Mouse (Mus musculus) megakaryocyte progenitor cell, adult 5-6 weeks (primary cell): ENCODE results near the gene Kit. TPM values are rescaled to one million over a fixed set of nuclear protein-coding genes. Genes with fewer than 3 reads are reported as not detected.

ENCODE experiments used
- ATAC-seq: replicated peaks from 2 replicates; pipeline ENCODE4 v1.8.0; 2016; ENCODE audit warnings: mild to moderate bottlenecking, moderate TSS enrichment, inconsistent platforms; ENCODE audit not compliant: poor library complexity
- total RNA-seq, 2 experiments: library from RNA; stranded (forward) in 1 of 2; stranded (reverse) in 1 of 2; fragments of 157-497, 149-512 nt in 1 of 2; fragments of 200-1000 nt in 1 of 2; gene quantifications; 2 replicates each; pipeline versions ENCODE4 v1.2.3 to v1.2.4; 2015 to 2017

Gene Kit
- total RNA-seq, 2 experiments from 2014 or later, result 88.1 to 204 TPM

- ATAC-seq, result no peak
These were observed 57.5 kb downstream of the Kit start for GRCm38 (mm10) chr5:75632257-75632656.

- peak; percentile 72 for ATAC-seq
These were observed 58.3 kb downstream of the Kit start for GRCm38 (mm10) chr5:75632846-75633640.

GRCm38 (mm10) chr5:75635385-75635784 is 60.7 kb downstream of the Kit start:
- ATAC-seq, result 0 out of 2 replicates have a peak, but pooled peaks have one; percentile 32

GRCm38 (mm10) chr5:75640637-75641036 is 65.9 kb downstream of the Kit start:
- no peak for ATAC-seq

- ATAC-seq, result no peak
These were observed 72.3 kb downstream of the Kit start for GRCm38 (mm10) chr5:75647046-75647445.

- ATAC-seq, result no peak
These were observed 75.8 kb downstream of the Kit start for GRCm38 (mm10) chr5:75650566-75650965.

GRCm38 (mm10) chr5:75653431-75653830 is 78.7 kb downstream of the Kit start:
- no peak for ATAC-seq

- ATAC-seq, result no peak
These were observed 83.9 kb downstream of the Kit start for GRCm38 (mm10) chr5:75658575-75658974.

GRCm38 (mm10) chr5:75660342-75660741 is 85.6 kb downstream of the Kit start:
- ATAC-seq, result no peak

- ATAC-seq, result no peak
These were observed 87.8 kb downstream of the Kit start for GRCm38 (mm10) chr5:75662466-75662865.

- ATAC-seq, result no peak
These were observed 89.1 kb downstream of the Kit start for GRCm38 (mm10) chr5:75663768-75664167.

- no peak for ATAC-seq
These were observed 92.4 kb downstream of the Kit start for GRCm38 (mm10) chr5:75667083-75667482.

- ATAC-seq, result peak; percentile 69
These were observed 96.5 kb downstream of the Kit start for GRCm38 (mm10) chr5:75671136-75671788.

- no peak for ATAC-seq
These were observed 101.3 kb downstream of the Kit start for GRCm38 (mm10) chr5:75676024-75676423.

- ATAC-seq, result peak; percentile 66
These were observed 105.2 kb downstream of the Kit start for GRCm38 (mm10) chr5:75679896-75680295.

- peak; percentile 55 for ATAC-seq
These were observed 120.6 kb downstream of the Kit start for GRCm38 (mm10) chr5:75695162-75695809.

- ATAC-seq, result no peak
These were observed 122.2 kb downstream of the Kit start for GRCm38 (mm10) chr5:75696960-75697359.

GRCm38 (mm10) chr5:75698556-75698955 is 123.8 kb downstream of the Kit start:
- no peak for ATAC-seq

- no peak for ATAC-seq
These were observed 124.4 kb downstream of the Kit start for GRCm38 (mm10) chr5:75699081-75699480.

- ATAC-seq, result no peak
These were observed 124.8 kb downstream of the Kit start for GRCm38 (mm10) chr5:75699516-75699915.

GRCm38 (mm10) chr5:75701662-75702061 is 126.9 kb downstream of the Kit start:
- ATAC-seq, result no peak

GRCm38 (mm10) chr5:75702080-75702479 is 127.4 kb downstream of the Kit start:
- ATAC-seq, result no peak
